In genomic region chr7:145143502-145144070, GRCm38 (mm10) we compare ENCODE assay signal across 25 mouse cellular contexts.
DNase-seq lines count a peak whose midpoint lies in the region; ATAC-seq and TF ChIP-seq lines count a peak whose summit lies in the region.
"Had no signal": no experiment of that assay in that cellular context is flagged by ENCODE, and none has a peak within 500 bp of the region (broad histone marks: within the 10 kb centered on the region; RNA-seq: fewer than 3 reads in every experiment).

No protein-coding gene starts in this region.

- no peak overlapping the region for H3K4me3 ChIP-seq in cerebellum, adult 2 months (replicated peaks; ENCODE audit: insufficient read depth, low read depth, low read length)
- H3K4me3 ChIP-seq in kidney, postnatal 0 days (replicated peaks; ENCODE audit: low read depth, low read length) = no peak overlapping the region
- no peak overlapping the region for H3K4me3 ChIP-seq in C2C12 (ENCODE audit: insufficient read depth, poor library complexity, severe bottlenecking)
- no peak overlapping the region for H3K4me3 ChIP-seq in intestine, postnatal 0 days (ENCODE audit: low read depth, low read length)
- no peak overlapping the region for H3K4me3 ChIP-seq in forebrain, embryonic 16.5 days (replicated peaks; ENCODE audit: low read length)
- H3K4me3 ChIP-seq: forebrain, embryonic 13.5 days; limb, embryonic 15.5 days; liver, embryonic 15.5 days; lung, embryonic 15.5 days; megakaryocyte, embryonic 14.5 days had no signal

- no peaks in the 10 kb centered on the region for H3K27me3 ChIP-seq in cerebellum, adult 2 months (ENCODE audit: control insufficient read depth, insufficient read depth, low read length)
- H3K27me3 ChIP-seq in kidney, postnatal 0 days (ENCODE audit: insufficient read depth, low read length) = no peaks in the 10 kb centered on the region
- no peaks in the 10 kb centered on the region for H3K27me3 ChIP-seq in C2C12 (ENCODE audit: control insufficient read depth, insufficient read depth, insufficient read length)
- H3K27me3 ChIP-seq in intestine, postnatal 0 days (replicated peaks; ENCODE audit: control insufficient read depth, insufficient read depth, low read length) = no peaks in the 10 kb centered on the region
- H3K27me3 ChIP-seq in forebrain, embryonic 16.5 days (replicated peaks; ENCODE audit: control insufficient read depth, insufficient read depth, low read length) = no peaks in the 10 kb centered on the region
- H3K27me3 ChIP-seq: forebrain, embryonic 13.5 days; limb, embryonic 15.5 days; liver, embryonic 15.5 days; lung, embryonic 15.5 days had no signal

- no peaks in the 10 kb centered on the region for H3K9me3 ChIP-seq in kidney, postnatal 0 days (replicated peaks; ENCODE audit: low read length)
- no peaks in the 10 kb centered on the region for H3K9me3 ChIP-seq in intestine, postnatal 0 days (ENCODE audit: control insufficient read depth)
- peaks cover 4% of the 10 kb centered on the region; the same call in 1 of the 2 replicates for H3K9me3 ChIP-seq in forebrain, embryonic 16.5 days (ENCODE audit: control insufficient read depth, low read length)
- H3K9me3 ChIP-seq: limb, embryonic 15.5 days; liver, embryonic 15.5 days; lung, embryonic 15.5 days had no signal

- no peak overlapping the region for H3K27ac ChIP-seq in cerebellum, adult 2 months (ENCODE audit: insufficient read depth, low read length)
- no peak overlapping the region for H3K27ac ChIP-seq in kidney, postnatal 0 days
- H3K27ac ChIP-seq in intestine, postnatal 0 days (ENCODE audit: low read depth, low read length) = no peak overlapping the region
- H3K27ac ChIP-seq in forebrain, embryonic 16.5 days (ENCODE audit: low read length) = no peak overlapping the region
- H3K27ac ChIP-seq: forebrain, embryonic 13.5 days; limb, embryonic 15.5 days; liver, embryonic 15.5 days; lung, embryonic 15.5 days; stomach, postnatal 0 days had no signal

- H3K79me2 ChIP-seq in C2C12 (ENCODE audit: control insufficient read depth, insufficient read depth) = no peaks in the 10 kb centered on the region

- no peak overlapping the region for H3ac ChIP-seq in C2C12 (ENCODE audit: control insufficient read depth, insufficient read length, low read depth)

- 45% methylated on average over 3 of the region's 3 CpGs for WGBS in cerebellum, adult 2 months
- 38% methylated on average over 3 of the region's 3 CpGs for WGBS in kidney, postnatal 0 days
- WGBS in intestine, postnatal 0 days = 58% methylated on average over 3 of the region's 3 CpGs
- 76% methylated on average over 3 of the region's 3 CpGs for WGBS in forebrain, embryonic 16.5 days

- no peak for TF ChIP-seq POLR2A in cerebellum, adult 2 months (IDR thresholded peaks at IDR 0.05; ENCODE audit: borderline replicate concordance, insufficient read depth, low read length)
- no peak for TF ChIP-seq POLR2A in brain, embryonic 14.5 days (IDR thresholded peaks at IDR 0.05; ENCODE audit: borderline replicate concordance, extremely low read depth, insufficient read depth, insufficient read length, poor library complexity, severe bottlenecking)

- no peak for TF ChIP-seq CTCF in cerebellum, adult 2 months (IDR thresholded peaks at IDR 0.05; ENCODE audit: borderline replicate concordance, insufficient read depth, low read depth, low read length)
- no peak for TF ChIP-seq CTCF in kidney, postnatal 0 days (IDR thresholded peaks at IDR 0.05; ENCODE audit: low read depth)
- no peak for TF ChIP-seq CTCF in C2C12 (IDR thresholded peaks at IDR 0.05; ENCODE audit: control insufficient read depth, insufficient read depth, insufficient read length)
- TF ChIP-seq CTCF in brain, embryonic 14.5 days (IDR thresholded peaks at IDR 0.05; ENCODE audit: borderline replicate concordance, extremely low read depth, insufficient read depth, insufficient read length) = no peak
- no peak for TF ChIP-seq CTCF in intestine, postnatal 0 days (IDR thresholded peaks at IDR 0.05; ENCODE audit: low read depth)

- DNase-seq in cerebellum, postnatal 14 days = peak; percentile 24 to 40
- no peak for DNase-seq in cerebellum, adult 2 months
- peak; percentile 48 for DNase-seq in kidney, postnatal 0 days (ENCODE audit: low spot score)
- DNase-seq in kidney, postnatal 10 days = no peak
- peak; percentile 18 for DNase-seq in brain, embryonic 14.5 days (ENCODE audit: low read depth)
- DNase-seq: B cell, adult 2 months; cerebellum, adult 8-10 months; gastrocnemius, postnatal 10 days; heart, adult 11 months; kidney, adult 8-10 months; kidney, postnatal 4 days; layer of hippocampus, adult 9-11 months; lung, postnatal 36 days; thymus, adult 2 months; thymus, postnatal 4 days had no signal

- no peaks in the 10 kb centered on the region for H3K4me1 ChIP-seq in cerebellum, adult 2 months (ENCODE audit: control insufficient read depth, insufficient read depth, low read length)
- no peaks in the 10 kb centered on the region for H3K4me1 ChIP-seq in kidney, postnatal 0 days (replicated peaks; ENCODE audit: insufficient read depth, low read length)
- H3K4me1 ChIP-seq in intestine, postnatal 0 days (replicated peaks; ENCODE audit: control insufficient read depth, insufficient read depth, low read length) = no peaks in the 10 kb centered on the region
- no peaks in the 10 kb centered on the region for H3K4me1 ChIP-seq in forebrain, embryonic 16.5 days (replicated peaks; ENCODE audit: control insufficient read depth, insufficient read depth, low read length)
- H3K4me1 ChIP-seq: liver, embryonic 15.5 days; lung, embryonic 15.5 days had no signal

- no peaks in the 10 kb centered on the region for H3K36me3 ChIP-seq in kidney, postnatal 0 days (ENCODE audit: insufficient read depth, low read length)
- no peaks in the 10 kb centered on the region for H3K36me3 ChIP-seq in C2C12 (ENCODE audit: control insufficient read depth, insufficient read depth)
- no peaks in the 10 kb centered on the region for H3K36me3 ChIP-seq in intestine, postnatal 0 days (ENCODE audit: control insufficient read depth, insufficient read depth)
- H3K36me3 ChIP-seq in forebrain, embryonic 16.5 days (ENCODE audit: control insufficient read depth, insufficient read depth) = no peaks in the 10 kb centered on the region
- H3K36me3 ChIP-seq: limb, embryonic 15.5 days; liver, embryonic 15.5 days; lung, embryonic 15.5 days had no signal

- H3K79me3 ChIP-seq in C2C12 (ENCODE audit: low read depth) = no peaks in the 10 kb centered on the region

- no peak for ATAC-seq in kidney, postnatal 0 days (replicated peaks; ENCODE audit: low FRiP score, low read depth)
- ATAC-seq in intestine, postnatal 0 days = no peak
- ATAC-seq in forebrain, embryonic 16.5 days = no peak
- ATAC-seq: forebrain, embryonic 13.5 days had no signal

- no peak overlapping the region for H3K4me2 ChIP-seq in kidney, postnatal 0 days (ENCODE audit: low read length)
- H3K4me2 ChIP-seq in intestine, postnatal 0 days (replicated peaks; ENCODE audit: low read depth) = no peak overlapping the region
- H3K4me2 ChIP-seq in forebrain, embryonic 16.5 days (ENCODE audit: low read length) = no peak overlapping the region
- H3K4me2 ChIP-seq: forebrain, embryonic 13.5 days; heart, embryonic 11.5 days; limb, embryonic 15.5 days; liver, embryonic 15.5 days; lung, embryonic 15.5 days had no signal

- no peak overlapping the region for H3K9ac ChIP-seq in kidney, postnatal 0 days (ENCODE audit: low read depth, low read length)
- H3K9ac ChIP-seq in intestine, postnatal 0 days (ENCODE audit: low read depth, low read length) = no peak overlapping the region; the same call in 1 of the 2 replicates
- no peak overlapping the region for H3K9ac ChIP-seq in forebrain, embryonic 16.5 days (replicated peaks; ENCODE audit: low read depth, low read length)
- H3K9ac ChIP-seq: forebrain, embryonic 13.5 days; limb, embryonic 15.5 days; liver, embryonic 15.5 days; lung, embryonic 15.5 days had no signal

TF ChIP-seq in C2C12, 6 proteins besides CTCF, POLR2A, EP300 and RAD21:
- TF ChIP-seq MYOD1 (IDR thresholded peaks at IDR 0.05; ENCODE audit: control insufficient read depth, insufficient read length, low read depth) (peak; percentile 53), USF1 (IDR thresholded peaks at IDR 0.05; ENCODE audit: low read depth) (no peak), MAX (IDR thresholded peaks at IDR 0.05) (no peak), FOSL1 (IDR thresholded peaks at IDR 0.05; ENCODE audit: insufficient read depth, low read length, poor library complexity, severe bottlenecking) (no peak), MYOG (IDR thresholded peaks at IDR 0.05; ENCODE audit: control insufficient read depth, extremely low read depth, insufficient read length) (no peak), CEBPB (IDR thresholded peaks at IDR 0.05; ENCODE audit: low read depth) (no peak)

Comparison
In these comparisons a context has a peak if more than half of its experiments do, and no peak if none do; other contexts are left out.
1. DNase-seq: peak in cerebellum, postnatal 14 days (2 of 2), kidney, postnatal 0 days (single experiment) and brain, embryonic 14.5 days (single experiment); none in cerebellum, adult 2 months (0 of 2) and kidney, postnatal 10 days (single experiment).